Mouse (Mus musculus): Measurements from ENCODE around the gene Zfp839. TPM values are rescaled to one million over a fixed set of nuclear protein-coding genes. Genes with fewer than 3 reads are reported as not detected.

The Zfp839 gene
- polyA plus RNA-seq, 1 experiment, result 4.1 TPM

GRCm38 (mm10) chr12:110888606-110889005 lies 38.6 kb downstream of the Zfp839 start:
- no peak for TF ChIP-seq POLR2A (IDR thresholded peaks at IDR 0.05; ENCODE audit: borderline replicate concordance, extremely low read depth, insufficient read depth, insufficient read length, poor library complexity, severe bottlenecking)
- TF ChIP-seq CTCF (IDR thresholded peaks at IDR 0.05; ENCODE audit: borderline replicate concordance, extremely low read depth, insufficient read depth, insufficient read length), result no peak
- DNase-seq (ENCODE audit: low read depth), result no peak

GRCm38 (mm10) chr12:110889036-110890020 lies 39.3 kb downstream of the Zfp839 start, which contains the start of the genes Cinp and Tecpr2:
Gene Cinp (minus strand): TSS chr12:110889145.
Gene Tecpr2 (plus strand): TSS chr12:110889264.
- TF ChIP-seq POLR2A (IDR thresholded peaks at IDR 0.05; ENCODE audit: borderline replicate concordance, extremely low read depth, insufficient read depth, insufficient read length, poor library complexity, severe bottlenecking) (peak; percentile 91), CTCF (IDR thresholded peaks at IDR 0.05; ENCODE audit: borderline replicate concordance, extremely low read depth, insufficient read depth, insufficient read length) (no peak)

GRCm38 (mm10) chr12:110891887-110892286 lies 41.8 kb downstream of the Zfp839 start:
- TF ChIP-seq CTCF (IDR thresholded peaks at IDR 0.05; ENCODE audit: borderline replicate concordance, extremely low read depth, insufficient read depth, insufficient read length), result no peak
- no peak for TF ChIP-seq POLR2A (IDR thresholded peaks at IDR 0.05; ENCODE audit: borderline replicate concordance, extremely low read depth, insufficient read depth, insufficient read length, poor library complexity, severe bottlenecking)
- DNase-seq (ENCODE audit: low read depth), result no peak

More at GRCm38 (mm10) chr12:110889036-110890020, 39.3 kb downstream of the Zfp839 start, which contains the start of the genes Cinp and Tecpr2:
- DNase-seq (ENCODE audit: low read depth), result peak; percentile 99

- TF ChIP-seq POLR2A (IDR thresholded peaks at IDR 0.05; ENCODE audit: borderline replicate concordance, extremely low read depth, insufficient read depth, insufficient read length, poor library complexity, severe bottlenecking) (no peak), CTCF (IDR thresholded peaks at IDR 0.05; ENCODE audit: borderline replicate concordance, extremely low read depth, insufficient read depth, insufficient read length) (no peak)
- peak; percentile 29 for DNase-seq (ENCODE audit: low read depth)
Measured at GRCm38 (mm10) chr12:110902106-110902505, 52.1 kb downstream of the Zfp839 start.

- no peak for TF ChIP-seq POLR2A (IDR thresholded peaks at IDR 0.05; ENCODE audit: borderline replicate concordance, extremely low read depth, insufficient read depth, insufficient read length, poor library complexity, severe bottlenecking)
- TF ChIP-seq CTCF (IDR thresholded peaks at IDR 0.05; ENCODE audit: borderline replicate concordance, extremely low read depth, insufficient read depth, insufficient read length), result peak; percentile 14; the same call in 1 of the 2 replicates
Measured at GRCm38 (mm10) chr12:110903536-110903935, 53.5 kb downstream of the Zfp839 start.

GRCm38 (mm10) chr12:110907845-110908244 lies 57.8 kb downstream of the Zfp839 start:
- TF ChIP-seq POLR2A (IDR thresholded peaks at IDR 0.05; ENCODE audit: borderline replicate concordance, extremely low read depth, insufficient read depth, insufficient read length, poor library complexity, severe bottlenecking) (no peak), CTCF (IDR thresholded peaks at IDR 0.05; ENCODE audit: borderline replicate concordance, extremely low read depth, insufficient read depth, insufficient read length) (no peak)
- DNase-seq (ENCODE audit: low read depth), result no peak

More at GRCm38 (mm10) chr12:110903536-110903935, 53.5 kb downstream of the Zfp839 start:
- DNase-seq (ENCODE audit: low read depth), result no peak

- no peak for TF ChIP-seq POLR2A (IDR thresholded peaks at IDR 0.05; ENCODE audit: borderline replicate concordance, extremely low read depth, insufficient read depth, insufficient read length, poor library complexity, severe bottlenecking)
Measured at GRCm38 (mm10) chr12:110909962-110910361, 59.9 kb downstream of the Zfp839 start.

GRCm38 (mm10) chr12:110915761-110916160 lies 65.7 kb downstream of the Zfp839 start:
- no peak for DNase-seq (ENCODE audit: low read depth)
- TF ChIP-seq POLR2A (IDR thresholded peaks at IDR 0.05; ENCODE audit: borderline replicate concordance, extremely low read depth, insufficient read depth, insufficient read length, poor library complexity, severe bottlenecking) (no peak), CTCF (IDR thresholded peaks at IDR 0.05; ENCODE audit: borderline replicate concordance, extremely low read depth, insufficient read depth, insufficient read length) (no peak)

More at GRCm38 (mm10) chr12:110909962-110910361, 59.9 kb downstream of the Zfp839 start:
- no peak for DNase-seq (ENCODE audit: low read depth)

Other genes with a start within 250 kb of the Zfp839 start
- gene Dync1h1, start 248.8 kb upstream of the Zfp839 start, polyA plus RNA-seq (2012; rRNA removed), result 300 and 496 TPM in 2 replicates
- gene 1700001K19Rik, start 167.6 kb upstream of the Zfp839 start, polyA plus RNA-seq (2012; rRNA removed), result not detected in 2 replicates
- gene Hsp90aa1, start 147.5 kb upstream of the Zfp839 start, polyA plus RNA-seq (2012; rRNA removed), result 436 and 488 TPM in 2 replicates
- gene Wdr20, start 112.3 kb upstream of the Zfp839 start, polyA plus RNA-seq (2012; rRNA removed), result 28.6 and 31.2 TPM in 2 replicates
- 11.1 and 12.1 TPM in 2 replicates for gene Mok, start 9.3 kb upstream of the Zfp839 start, polyA plus RNA-seq (2012; rRNA removed)
- gene Cinp, start 38.9 kb downstream of the Zfp839 start, polyA plus RNA-seq (2012; rRNA removed), result 70.0 and 78.0 TPM in 2 replicates
- gene Tecpr2, start 39.0 kb downstream of the Zfp839 start, polyA plus RNA-seq (2012; rRNA removed), result 16.5 and 18.3 TPM in 2 replicates
- gene Ankrd9, start 128.8 kb downstream of the Zfp839 start, polyA plus RNA-seq (2012; rRNA removed), result 8.5 and 12.1 TPM in 2 replicates
- gene Rcor1, start 189.1 kb downstream of the Zfp839 start, polyA plus RNA-seq (2012; rRNA removed), result 14.9 and 19.1 TPM in 2 replicates